In genomic region chr11:89977746-89978352, GRCm38 (mm10) we compare ENCODE assay signal across 8 mouse cellular contexts. TPM values are rescaled to one million over a fixed set of nuclear protein-coding genes. Genes with fewer than 3 reads are reported as not detected.
DNase-seq lines count a peak whose midpoint lies in the region; ATAC-seq lines count a peak whose summit lies in the region.
"Had no signal": no experiment of that assay in that cellular context is flagged by ENCODE, and none has a peak within 500 bp of the region (broad histone marks: within the 10 kb centered on the region; RNA-seq: fewer than 3 reads in every experiment).

No protein-coding gene starts in this region.

- no peak overlapping the region for H3K9ac ChIP-seq in kidney, embryonic 16.5 days (replicated peaks; ENCODE audit: low read length)
- H3K9ac ChIP-seq in forebrain, embryonic 13.5 days, result no peak overlapping the region
- no peak overlapping the region for H3K9ac ChIP-seq in hindbrain, embryonic 15.5 days
- no peak overlapping the region for H3K9ac ChIP-seq in midbrain, embryonic 13.5 days (replicated peaks)

- H3K4me3 ChIP-seq in kidney, embryonic 16.5 days (ENCODE audit: low read length), result no peak overlapping the region
- no peak overlapping the region for H3K4me3 ChIP-seq in forebrain, embryonic 13.5 days
- no peak overlapping the region for H3K4me3 ChIP-seq in hindbrain, embryonic 15.5 days
- H3K4me3 ChIP-seq in midbrain, embryonic 13.5 days (replicated peaks), result no peak overlapping the region

- H3K36me3 ChIP-seq in kidney, embryonic 16.5 days (ENCODE audit: insufficient read depth, low read length), result no peaks in the 10 kb centered on the region
- no peaks in the 10 kb centered on the region for H3K36me3 ChIP-seq in forebrain, embryonic 13.5 days (ENCODE audit: poor library complexity, severe bottlenecking)
- no peaks in the 10 kb centered on the region for H3K36me3 ChIP-seq in hindbrain, embryonic 15.5 days
- H3K36me3 ChIP-seq in midbrain, embryonic 13.5 days, result no peaks in the 10 kb centered on the region

- no peak overlapping the region for H3K4me2 ChIP-seq in kidney, embryonic 16.5 days (replicated peaks; ENCODE audit: low read depth, low read length)
- 0 out of 2 replicates have a peak overlapping the region, but pooled peaks have one; percentile 4 for H3K4me2 ChIP-seq in forebrain, embryonic 13.5 days
- H3K4me2 ChIP-seq in hindbrain, embryonic 15.5 days, result peak overlapping the region; percentile 27; the same call in 1 of the 2 replicates
- peak overlapping the region; percentile 29 for H3K4me2 ChIP-seq in midbrain, embryonic 13.5 days (replicated peaks)

- no peaks in the 10 kb centered on the region for H3K27me3 ChIP-seq in kidney, embryonic 16.5 days (ENCODE audit: insufficient read depth, low read length)
- H3K27me3 ChIP-seq in forebrain, embryonic 13.5 days, result no peaks in the 10 kb centered on the region
- H3K27me3 ChIP-seq in hindbrain, embryonic 15.5 days, result no peaks in the 10 kb centered on the region
- H3K27me3 ChIP-seq in midbrain, embryonic 13.5 days, result no peaks in the 10 kb centered on the region; the same call in none of the 2 replicates

- peak overlapping the region; percentile 64 for H3K27ac ChIP-seq in kidney, embryonic 16.5 days (ENCODE audit: low read length)
- no peak overlapping the region for H3K27ac ChIP-seq in forebrain, embryonic 13.5 days
- H3K27ac ChIP-seq in hindbrain, embryonic 15.5 days (replicated peaks), result no peak overlapping the region
- H3K27ac ChIP-seq in midbrain, embryonic 13.5 days, result no peak overlapping the region

- no peak for DNase-seq in kidney, adult 9 months
- no peak for DNase-seq in left cerebral cortex, postnatal 25 days (ENCODE audit: low spot score in 2 of 2)
- DNase-seq in right cerebral cortex, postnatal 36 days (ENCODE audit: low spot score in 2 of 2), result no peak
- DNase-seq: thymus, postnatal 36 days had no signal

- peak; percentile 40 for ATAC-seq in kidney, embryonic 16.5 days (ENCODE audit: low FRiP score, low TSS enrichment)
- ATAC-seq in forebrain, embryonic 13.5 days, result peak; percentile 36; the same call in 1 of the 2 replicates
- ATAC-seq in hindbrain, embryonic 15.5 days (ENCODE audit: low FRiP score, low read depth), result no peak
- peak; percentile 75; the same call in 1 of the 2 replicates for ATAC-seq in midbrain, embryonic 13.5 days

- peaks cover 15% of the 10 kb centered on the region; the same call in 1 of the 2 replicates for H3K4me1 ChIP-seq in kidney, embryonic 16.5 days (ENCODE audit: insufficient read depth, low read length)
- H3K4me1 ChIP-seq in forebrain, embryonic 13.5 days, result peaks cover 14% of the 10 kb centered on the region
- H3K4me1 ChIP-seq in hindbrain, embryonic 15.5 days (replicated peaks), result peaks cover 16% of the 10 kb centered on the region
- H3K4me1 ChIP-seq in midbrain, embryonic 13.5 days (replicated peaks), result peaks cover 15% of the 10 kb centered on the region

- intact Hi-C loops in left cerebral cortex, postnatal 25 days (cut with DNase I), result no loop called here

- no peaks in the 10 kb centered on the region for H3K9me3 ChIP-seq in kidney, embryonic 16.5 days (ENCODE audit: low read length)
- no peaks in the 10 kb centered on the region for H3K9me3 ChIP-seq in forebrain, embryonic 13.5 days (replicated peaks)
- H3K9me3 ChIP-seq in hindbrain, embryonic 15.5 days, result no peaks in the 10 kb centered on the region
- no peaks in the 10 kb centered on the region for H3K9me3 ChIP-seq in midbrain, embryonic 13.5 days

- 56% methylated on average over 7 of the region's 7 CpGs for WGBS in kidney, embryonic 16.5 days
- WGBS in forebrain, embryonic 13.5 days, result 29% methylated on average over 7 of the region's 7 CpGs
- 55% methylated on average over 7 of the region's 7 CpGs for WGBS in hindbrain, embryonic 15.5 days
- WGBS in midbrain, embryonic 13.5 days, result 21% methylated on average over 7 of the region's 7 CpGs

RNA-seq across cellular contexts. Expression of gene Pctp, which starts 24.8 kb away (rescaled TPM):
- 14.3 and 15.8 TPM in 2 replicates for polyA plus RNA-seq in kidney, embryonic 16.5 days (2015; fragmentation: Nextera tagmentation; extraction: Ambion mirVana)
- 2.6 TPM in 2 replicates for polyA plus RNA-seq in forebrain, embryonic 13.5 days (2015; fragmentation: Nextera tagmentation; extraction: Ambion mirVana)
- polyA plus RNA-seq in hindbrain, embryonic 15.5 days (2015; fragmentation: Nextera tagmentation; extraction: Ambion mirVana), result 1.5 and 1.6 TPM in 2 replicates
- 2.5 and 2.6 TPM in 2 replicates for polyA plus RNA-seq in midbrain, embryonic 13.5 days (2015; fragmentation: Nextera tagmentation; extraction: Ambion mirVana)
- 1 to 10 TPM in 1 of 2 experiments, under 1 TPM in 1; 0.94 to 1.1 TPM for total RNA-seq in left cerebral cortex, postnatal 25 days (2021)

RNA-seq across cellular contexts. Expression of gene Tmem100, which starts 52.3 kb away (rescaled TPM):
- 20.8 and 23.3 TPM in 2 replicates for polyA plus RNA-seq in kidney, embryonic 16.5 days (2015; fragmentation: Nextera tagmentation; extraction: Ambion mirVana)
- 4.8 and 5.0 TPM in 2 replicates for polyA plus RNA-seq in forebrain, embryonic 13.5 days (2015; fragmentation: Nextera tagmentation; extraction: Ambion mirVana)
- 12.4 and 14.6 TPM in 2 replicates for polyA plus RNA-seq in hindbrain, embryonic 15.5 days (2015; fragmentation: Nextera tagmentation; extraction: Ambion mirVana)
- polyA plus RNA-seq in midbrain, embryonic 13.5 days (2015; fragmentation: Nextera tagmentation; extraction: Ambion mirVana), result 5.6 and 6.9 TPM in 2 replicates
- total RNA-seq in left cerebral cortex, postnatal 25 days (2021), result 10 to 100 TPM; 19.2 to 19.7 TPM
